Mouse (Mus musculus): ENCODE data around the gene Tesc. TPM values are rescaled to one million over a fixed set of nuclear protein-coding genes. Genes with fewer than 3 reads are reported as not detected.

Tesc gene
- polyA plus RNA-seq, 1 experiment from 2014 or later, result 3.4 TPM

- ATAC-seq (replicated peaks; ENCODE audit: insufficient number of reproducible peaks, low FRiP score, low TSS enrichment, low read depth) (no peak), DNase-seq (ENCODE audit: low spot score) (no peak)
- no peaks in the 10 kb centered on the region for H3K36me3 ChIP-seq (replicated peaks; ENCODE audit: control insufficient read depth, insufficient read depth, low read depth, low read length)
- H3K9me3 ChIP-seq (replicated peaks; ENCODE audit: control insufficient read depth, low read length), result no peaks in the 10 kb centered on the region
- H3K27me3 ChIP-seq (ENCODE audit: control insufficient read depth, insufficient read depth, low read length), result peaks cover 3% of the 10 kb centered on the region
- H3K4me1 ChIP-seq (ENCODE audit: control insufficient read depth, insufficient read depth, low read length), result no peaks in the 10 kb centered on the region
- H3K9ac ChIP-seq (replicated peaks; ENCODE audit: low read length), result no peak overlapping the region
- H3K4me2 ChIP-seq (ENCODE audit: low read depth, low read length), result no peak overlapping the region
- H3K27ac ChIP-seq (replicated peaks; ENCODE audit: low read depth, low read length), result no peak overlapping the region
- WGBS, result 57% methylated on average over 3 of the region's 3 CpGs
- no peak overlapping the region for H3K4me3 ChIP-seq (ENCODE audit: low read depth, low read length)
Measured at GRCm38 (mm10) chr5:118035786-118036185, 8.2 kb downstream of the Tesc start.

GRCm38 (mm10) chr5:118036888-118037797 is 9.6 kb downstream of the Tesc start:
- 36% methylated on average over 25 of the region's 25 CpGs for WGBS
- Histone ChIP-seq H3K9me3 (replicated peaks; ENCODE audit: control insufficient read depth, low read length) (no peaks in the 10 kb centered on the region), H3K27ac (replicated peaks; ENCODE audit: low read depth, low read length) (no peak overlapping the region), H3K36me3 (replicated peaks; ENCODE audit: control insufficient read depth, insufficient read depth, low read depth, low read length) (no peaks in the 10 kb centered on the region), H3K4me1 (ENCODE audit: control insufficient read depth, insufficient read depth, low read length) (no peaks in the 10 kb centered on the region), H3K27me3 (ENCODE audit: control insufficient read depth, insufficient read depth, low read length) (no peaks in the 10 kb centered on the region), H3K9ac (replicated peaks; ENCODE audit: low read length) (peak overlapping the region; percentile 18; the same call in 1 of the 2 replicates), H3K4me3 (ENCODE audit: low read depth, low read length) (no peak overlapping the region), H3K4me2 (ENCODE audit: low read depth, low read length) (peak overlapping the region; percentile 23)
- no peak for DNase-seq (ENCODE audit: low spot score)
- peak; percentile 54; the same call in 1 of the 2 replicates for ATAC-seq (replicated peaks; ENCODE audit: insufficient number of reproducible peaks, low FRiP score, low TSS enrichment, low read depth)

DNA sequence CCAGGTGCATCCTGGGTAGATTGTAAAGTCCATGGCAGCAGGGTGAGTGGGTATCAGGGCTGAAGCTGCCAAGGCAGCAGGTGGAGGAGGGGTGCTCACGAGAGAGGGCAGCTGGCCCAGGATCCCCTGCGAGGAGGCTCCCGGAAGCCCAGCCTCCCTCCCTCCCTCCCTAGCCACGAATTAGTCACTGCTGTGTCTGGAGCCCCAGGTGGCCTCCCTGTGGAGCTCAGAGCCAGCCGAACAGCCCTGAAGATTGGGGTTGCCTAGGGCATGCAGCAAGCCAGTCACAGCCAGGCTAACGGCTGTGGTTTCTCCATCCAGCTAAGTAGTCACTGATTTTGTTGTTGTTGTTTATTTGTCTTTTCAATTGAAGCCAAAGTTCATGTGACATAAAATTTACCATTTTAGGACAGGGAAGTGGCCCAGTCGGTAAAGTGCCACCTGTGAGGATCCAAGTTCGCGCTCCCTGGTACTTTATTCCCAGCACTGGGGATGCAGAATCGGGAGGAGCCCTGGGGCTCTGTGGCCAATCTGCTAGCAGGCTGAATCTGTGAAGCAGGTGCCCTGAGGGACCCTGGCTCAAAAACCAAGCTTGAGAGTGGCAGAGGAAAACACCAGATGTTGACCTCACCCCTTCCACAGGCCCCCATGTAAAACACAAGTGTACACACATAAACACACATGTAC is 10.4 kb downstream of the Tesc start:
- Histone ChIP-seq H3K36me3 (replicated peaks; ENCODE audit: control insufficient read depth, insufficient read depth, low read depth, low read length) (no peaks in the 10 kb centered on the region), H3K4me3 (ENCODE audit: low read depth, low read length) (no peak overlapping the region), H3K9ac (replicated peaks; ENCODE audit: low read length) (peak overlapping the region; percentile 18), H3K4me1 (ENCODE audit: control insufficient read depth, insufficient read depth, low read length) (no peaks in the 10 kb centered on the region), H3K27me3 (ENCODE audit: control insufficient read depth, insufficient read depth, low read length) (no peaks in the 10 kb centered on the region), H3K27ac (replicated peaks; ENCODE audit: low read depth, low read length) (no peak overlapping the region), H3K4me2 (ENCODE audit: low read depth, low read length) (peak overlapping the region; percentile 23), H3K9me3 (replicated peaks; ENCODE audit: control insufficient read depth, low read length) (no peaks in the 10 kb centered on the region)
- DNase-seq (ENCODE audit: low spot score) (peak; percentile 64), ATAC-seq (replicated peaks; ENCODE audit: insufficient number of reproducible peaks, low FRiP score, low TSS enrichment, low read depth) (peak; percentile 82; the same call in 1 of the 2 replicates)
- 8% methylated on average over 9 of the region's 10 CpGs for WGBS

DNA sequence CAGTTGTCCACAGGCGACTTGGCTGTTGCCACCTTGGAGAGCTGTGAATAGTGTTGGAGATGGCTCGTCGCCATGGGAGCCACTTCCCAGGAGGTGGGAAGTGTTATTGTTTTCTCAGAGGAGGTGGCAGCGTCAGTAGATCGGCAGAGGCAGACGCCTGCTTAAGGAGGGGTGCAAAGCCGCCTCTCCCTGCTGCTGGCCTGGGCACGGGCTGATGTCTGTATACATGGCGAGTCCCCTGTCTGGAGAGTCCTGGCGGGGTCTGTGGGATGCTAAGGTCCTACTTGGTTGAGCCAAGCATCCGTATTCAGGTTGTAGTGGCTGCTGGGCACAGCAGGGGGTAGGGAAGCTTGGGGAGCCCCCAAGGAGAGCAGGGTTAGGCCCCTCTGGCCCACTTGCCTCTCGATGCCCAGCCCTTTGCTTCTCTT is 11.7 kb downstream of the Tesc start:
- Histone ChIP-seq H3K4me1 (ENCODE audit: control insufficient read depth, insufficient read depth, low read length) (no peaks in the 10 kb centered on the region), H3K4me3 (ENCODE audit: low read depth, low read length) (no peak overlapping the region), H3K9me3 (replicated peaks; ENCODE audit: control insufficient read depth, low read length) (no peaks in the 10 kb centered on the region), H3K27ac (replicated peaks; ENCODE audit: low read depth, low read length) (no peak overlapping the region), H3K4me2 (ENCODE audit: low read depth, low read length) (no peak overlapping the region), H3K9ac (replicated peaks; ENCODE audit: low read length) (no peak overlapping the region), H3K27me3 (ENCODE audit: control insufficient read depth, insufficient read depth, low read length) (no peaks in the 10 kb centered on the region), H3K36me3 (replicated peaks; ENCODE audit: control insufficient read depth, insufficient read depth, low read depth, low read length) (no peaks in the 10 kb centered on the region)
- ATAC-seq (replicated peaks; ENCODE audit: insufficient number of reproducible peaks, low FRiP score, low TSS enrichment, low read depth) (no peak), DNase-seq (ENCODE audit: low spot score) (no peak)
- 32% methylated on average over 12 of the region's 12 CpGs for WGBS

DNA sequence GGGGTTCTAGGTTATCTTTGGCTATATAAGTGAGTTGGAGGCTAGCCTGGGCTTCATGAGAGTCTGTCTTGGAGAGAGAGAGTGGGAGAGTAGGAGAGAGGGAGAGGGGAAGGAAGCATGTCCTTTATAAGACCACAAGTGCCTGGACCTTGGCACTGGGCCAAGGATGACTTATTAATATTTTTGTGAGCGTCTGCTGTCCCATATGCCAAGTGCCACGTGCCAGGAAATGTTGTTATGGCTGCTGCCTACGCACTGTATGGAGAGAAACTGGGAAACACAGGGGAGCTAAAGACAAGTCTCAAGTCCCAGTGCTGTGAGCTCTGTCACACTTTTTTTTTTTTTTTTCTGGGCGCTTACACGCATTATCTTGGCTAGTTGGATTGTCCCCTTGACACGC is 15.1 kb downstream of the Tesc start:
- WGBS, result 92% methylated on average over 6 of the region's 6 CpGs
- no peak overlapping the region for H3K4me3 ChIP-seq (ENCODE audit: low read depth, low read length)
- no peak for ATAC-seq (replicated peaks; ENCODE audit: insufficient number of reproducible peaks, low FRiP score, low TSS enrichment, low read depth)
- DNase-seq (ENCODE audit: low spot score), result no peak
- H3K9ac ChIP-seq (replicated peaks; ENCODE audit: low read length), result no peak overlapping the region
- H3K27ac ChIP-seq (replicated peaks; ENCODE audit: low read depth, low read length), result no peak overlapping the region
- no peaks in the 10 kb centered on the region for H3K4me1 ChIP-seq (ENCODE audit: control insufficient read depth, insufficient read depth, low read length)
- no peaks in the 10 kb centered on the region for H3K9me3 ChIP-seq (replicated peaks; ENCODE audit: control insufficient read depth, low read length)
- no peaks in the 10 kb centered on the region for H3K27me3 ChIP-seq (ENCODE audit: control insufficient read depth, insufficient read depth, low read length)
- H3K36me3 ChIP-seq (replicated peaks; ENCODE audit: control insufficient read depth, insufficient read depth, low read depth, low read length), result no peaks in the 10 kb centered on the region
- no peak overlapping the region for H3K4me2 ChIP-seq (ENCODE audit: low read depth, low read length)

DNA sequence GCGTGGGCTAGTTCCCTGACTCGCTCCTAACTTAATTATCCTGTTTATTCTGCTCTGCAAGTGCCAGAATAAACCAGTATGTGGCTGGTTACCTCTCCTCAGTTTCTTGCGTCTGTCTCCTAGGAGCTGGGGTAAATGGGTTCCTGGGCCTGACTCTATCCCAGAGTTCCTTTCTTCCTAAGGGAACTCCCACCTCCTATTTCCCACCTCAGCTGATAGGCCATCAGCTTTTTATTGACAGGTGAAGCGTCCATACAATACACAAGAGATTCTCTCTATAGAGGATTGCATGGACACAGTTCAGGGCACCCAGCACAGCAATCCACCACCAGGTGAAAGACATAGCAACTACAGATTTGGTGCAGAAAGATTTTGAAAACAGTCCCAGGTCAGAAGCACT is 16.2 kb downstream of the Tesc start:
- no peaks in the 10 kb centered on the region for H3K27me3 ChIP-seq (ENCODE audit: control insufficient read depth, insufficient read depth, low read length)
- no peak overlapping the region for H3K27ac ChIP-seq (replicated peaks; ENCODE audit: low read depth, low read length)
- H3K36me3 ChIP-seq (replicated peaks; ENCODE audit: control insufficient read depth, insufficient read depth, low read depth, low read length), result no peaks in the 10 kb centered on the region
- no peaks in the 10 kb centered on the region for H3K9me3 ChIP-seq (replicated peaks; ENCODE audit: control insufficient read depth, low read length)
- no peak overlapping the region for H3K4me2 ChIP-seq (ENCODE audit: low read depth, low read length)
- H3K4me3 ChIP-seq (ENCODE audit: low read depth, low read length), result no peak overlapping the region
- no peak for DNase-seq (ENCODE audit: low spot score)
- ATAC-seq (replicated peaks; ENCODE audit: insufficient number of reproducible peaks, low FRiP score, low TSS enrichment, low read depth), result no peak
- no peak overlapping the region for H3K9ac ChIP-seq (replicated peaks; ENCODE audit: low read length)
- WGBS, result 87% methylated on average over 4 of the region's 4 CpGs
- no peaks in the 10 kb centered on the region for H3K4me1 ChIP-seq (ENCODE audit: control insufficient read depth, insufficient read depth, low read length)

- no peaks in the 10 kb centered on the region for H3K36me3 ChIP-seq (replicated peaks; ENCODE audit: control insufficient read depth, insufficient read depth, low read depth, low read length)
- no peak overlapping the region for H3K4me3 ChIP-seq (ENCODE audit: low read depth, low read length)
- H3K4me1 ChIP-seq (ENCODE audit: control insufficient read depth, insufficient read depth, low read length), result no peaks in the 10 kb centered on the region
- no peak for ATAC-seq (replicated peaks; ENCODE audit: insufficient number of reproducible peaks, low FRiP score, low TSS enrichment, low read depth)
- DNase-seq (ENCODE audit: low spot score), result no peak
- H3K9me3 ChIP-seq (replicated peaks; ENCODE audit: control insufficient read depth, low read length), result no peaks in the 10 kb centered on the region
- H3K4me2 ChIP-seq (ENCODE audit: low read depth, low read length), result no peak overlapping the region
- no peaks in the 10 kb centered on the region for H3K27me3 ChIP-seq (ENCODE audit: control insufficient read depth, insufficient read depth, low read length)
- no peak overlapping the region for H3K27ac ChIP-seq (replicated peaks; ENCODE audit: low read depth, low read length)
- 84% methylated on average over 6 of the region's 6 CpGs for WGBS
- H3K9ac ChIP-seq (replicated peaks; ENCODE audit: low read length), result no peak overlapping the region
Measured at GRCm38 (mm10) chr5:118044907-118045306, 17.4 kb downstream of the Tesc start.

DNA sequence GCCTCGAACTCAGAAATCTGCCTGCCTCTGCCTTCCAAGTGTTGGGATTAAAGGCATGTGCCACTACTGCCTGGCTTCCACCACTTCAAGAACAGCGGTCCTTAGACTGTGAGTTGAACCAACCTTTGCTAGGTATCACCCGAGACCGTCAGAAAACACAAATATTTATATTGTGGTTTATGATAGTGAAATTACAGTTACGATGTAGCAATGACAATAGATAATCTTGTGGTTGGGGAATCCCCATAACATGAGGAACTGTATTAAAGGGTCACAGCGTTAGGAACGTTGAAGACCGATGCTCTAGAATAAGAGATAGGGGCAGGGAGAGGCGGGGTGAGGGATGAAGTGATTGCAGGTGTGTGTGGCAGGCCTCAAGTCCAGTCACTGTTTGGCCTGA is 17.8 kb downstream of the Tesc start:
- Histone ChIP-seq H3K4me2 (ENCODE audit: low read depth, low read length) (no peak overlapping the region), H3K27ac (replicated peaks; ENCODE audit: low read depth, low read length) (no peak overlapping the region), H3K4me3 (ENCODE audit: low read depth, low read length) (no peak overlapping the region), H3K4me1 (ENCODE audit: control insufficient read depth, insufficient read depth, low read length) (no peaks in the 10 kb centered on the region), H3K9ac (replicated peaks; ENCODE audit: low read length) (no peak overlapping the region), H3K9me3 (replicated peaks; ENCODE audit: control insufficient read depth, low read length) (no peaks in the 10 kb centered on the region), H3K27me3 (ENCODE audit: control insufficient read depth, insufficient read depth, low read length) (no peaks in the 10 kb centered on the region), H3K36me3 (replicated peaks; ENCODE audit: control insufficient read depth, insufficient read depth, low read depth, low read length) (no peaks in the 10 kb centered on the region)
- ATAC-seq (replicated peaks; ENCODE audit: insufficient number of reproducible peaks, low FRiP score, low TSS enrichment, low read depth), result no peak
- no peak for DNase-seq (ENCODE audit: low spot score)
- WGBS, result 93% methylated on average over 9 of the region's 9 CpGs

Data from embryonic facial prominence, embryonic 11.5 days (tissue).